Mouse (Mus musculus) kidney, adult 2 months (tissue): ENCODE results near the gene Fem1a. TPM values are rescaled to one million over a fixed set of nuclear protein-coding genes. Genes with fewer than 3 reads are reported as not detected.

Experiments used
- DNase-seq: peaks from one replicate; pipeline ENCODE4 v3.0.0; 2021
- H3K27ac ChIP-seq: fragments of 200-500 bp; 2 replicates; pipeline ENCODE4 v1.5.1; 2012; ENCODE audit warnings: low read depth, low read length, control low read depth, inconsistent platforms; ENCODE audit not compliant: insufficient read depth
- H3K27me3 ChIP-seq: fragments of 200-500 bp; replicated peaks from 2 replicates; pipeline ENCODE4 v1.6.1; 2012; ENCODE audit warnings: mild to moderate bottlenecking, moderate library complexity, low read length, inconsistent platforms; ENCODE audit not compliant: control insufficient read depth, insufficient read depth
- H3K36me3 ChIP-seq: fragments of 200-500 bp; 2 replicates; pipeline ENCODE4 v1.6.1; 2012; ENCODE audit warnings: mild to moderate bottlenecking, moderate library complexity, low read length, inconsistent platforms; ENCODE audit not compliant: control insufficient read depth, insufficient read depth
- H3K4me1 ChIP-seq: fragments of 200-500 bp; 2 replicates; pipeline ENCODE4 v1.6.1; 2011; ENCODE audit warnings: low read length; ENCODE audit not compliant: control insufficient read depth, insufficient read depth
- H3K4me3 ChIP-seq: fragments of 200-500 bp; 2 replicates; pipeline ENCODE4 v1.5.1; 2011; ENCODE audit warnings: mild to moderate bottlenecking, low read depth, low read length, control low read depth; ENCODE audit not compliant: insufficient read depth
- CTCF ChIP-seq: fragments of 200-500 bp; conservative IDR thresholded peaks from 2 replicates; pipeline ENCODE4 v1.5.1; 2011; ENCODE audit warnings: low read depth, mild to moderate bottlenecking, control low read depth, low read length, moderate library complexity, mixed read lengths; ENCODE audit not compliant: insufficient read depth, insufficient read length
- POLR2A ChIP-seq: fragments of 200-500 bp; IDR thresholded peaks from one replicate; pipeline ENCODE4 v1.6.1; 2011; ENCODE audit warnings: low read depth, low read length, control low read depth
- WGBS: fragments of 180-500 bp; shearing (Covaris S2); methylation state at CpG from one replicate; pipeline ENCODE4 v1.1.7; 2018; 5-methylcytosine and 5-hydroxymethylcytosine counted together
- polyA plus RNA-seq: library from polyadenylated mRNA; depleted of rRNA; stranded (reverse); fragments of >200 nt; gene quantifications from 2 replicates; pipeline ENCODE4 v1.2.3, GENCODE M21; 2012

Fem1a gene
- polyA plus RNA-seq, 1 experiment: 23.7 TPM

DNA sequence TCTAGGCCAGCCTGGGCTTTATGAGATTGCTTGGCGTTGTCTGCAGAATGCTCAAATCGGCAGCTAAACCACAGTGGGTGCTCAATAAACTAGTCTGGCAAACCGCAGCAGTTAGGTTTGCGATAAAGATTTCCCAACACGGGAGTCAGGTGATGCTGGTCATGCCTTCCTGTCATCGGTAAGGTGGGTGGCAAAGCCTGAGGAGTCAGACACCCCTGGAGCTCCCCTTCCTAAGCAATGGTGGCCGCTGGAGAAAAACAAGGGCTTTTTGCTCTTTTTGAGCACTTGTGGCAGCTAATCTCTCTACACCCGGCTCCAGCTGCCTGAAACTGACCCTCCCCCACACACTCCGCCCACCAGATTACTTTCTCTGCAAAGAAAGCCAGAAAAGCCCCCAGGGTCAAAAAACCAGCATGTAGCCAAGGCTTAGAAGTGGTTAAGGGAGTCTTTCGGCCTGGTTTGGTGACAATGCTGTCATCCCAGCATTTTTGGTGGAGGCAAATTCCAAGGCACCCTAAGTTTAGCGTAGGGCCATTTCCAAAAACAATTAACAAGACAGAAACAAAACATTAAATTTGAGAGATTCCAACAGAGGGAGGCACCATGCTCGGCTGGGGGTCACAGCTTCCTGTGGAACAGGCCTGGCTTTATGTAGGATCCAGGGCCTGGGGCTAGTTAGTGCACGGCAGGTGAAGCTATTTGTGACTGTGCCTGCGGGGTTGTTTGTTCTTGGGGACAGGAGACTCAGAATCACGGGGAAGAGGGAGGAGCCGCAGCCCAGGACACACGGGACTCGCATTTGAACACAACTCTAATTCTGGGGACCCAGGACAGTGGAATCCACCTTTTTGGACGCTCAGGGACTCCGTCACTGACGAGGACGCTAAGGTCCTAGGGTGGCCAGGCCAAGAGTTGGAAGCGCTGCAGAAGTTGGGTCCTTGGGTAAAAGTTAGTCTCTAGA, 33.0 kb downstream of the Fem1a start:
- 8% methylated on average over 23 of the region's 23 CpGs for WGBS
- peaks cover 19% of the 10 kb centered on the region for H3K4me1 ChIP-seq

DNA sequence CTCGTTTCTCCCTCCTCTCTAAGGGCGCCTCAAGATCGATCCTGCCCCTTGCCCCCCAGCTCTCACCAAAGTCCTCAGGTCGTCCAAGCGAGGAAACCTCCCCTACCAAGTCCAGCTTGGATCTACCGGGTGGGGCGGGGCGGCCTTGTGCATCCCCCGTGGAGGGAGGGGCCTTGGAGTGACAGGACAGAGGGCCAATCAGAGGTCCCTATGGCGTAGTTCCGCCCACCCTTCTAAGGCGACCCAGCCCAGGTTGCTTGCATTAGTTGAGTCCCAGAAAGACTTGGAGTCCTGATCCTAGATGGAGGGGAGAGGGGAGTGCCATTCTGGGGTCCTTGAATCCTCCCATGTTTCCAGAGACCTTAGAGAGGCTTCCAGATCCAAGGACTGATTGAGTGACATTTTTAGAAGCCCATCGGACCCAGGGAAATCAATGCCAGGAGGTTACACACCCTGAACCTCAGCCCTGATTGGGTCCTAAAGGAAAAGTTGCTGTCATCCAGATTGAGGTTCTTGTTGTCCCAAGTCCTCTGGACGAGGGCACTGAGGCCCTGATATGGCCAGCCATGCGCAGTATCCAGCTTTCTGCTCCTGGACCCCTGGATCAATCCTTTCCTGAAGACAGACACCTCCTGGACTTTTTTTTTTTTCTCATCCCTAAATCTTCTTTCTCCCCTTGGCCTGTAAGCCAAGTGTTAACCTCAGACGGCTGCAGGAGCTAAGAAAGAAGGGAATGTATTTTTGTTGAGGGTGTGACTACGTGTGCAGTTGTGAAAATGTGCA, 34.0 kb downstream of the Fem1a start:
- Histone ChIP-seq H3K36me3 (no peaks in the 10 kb centered on the region), H3K4me3 (peak overlapping the region; percentile 50), H3K27ac (peak overlapping the region; percentile 78), H3K4me1 (peaks cover 19% of the 10 kb centered on the region), H3K27me3 (no peaks in the 10 kb centered on the region)
- 6% methylated on average over 17 of the region's 17 CpGs for WGBS
- DNase-seq: peak; percentile 98
- TF ChIP-seq POLR2A (peak; percentile 30), CTCF (no peak)

More for the DNA sequence above, 33.0 kb downstream of the Fem1a start:
- Histone ChIP-seq H3K4me3 (peak overlapping the region; percentile 50), H3K27me3 (no peaks in the 10 kb centered on the region), H3K27ac (peak overlapping the region; percentile 33), H3K36me3 (no peaks in the 10 kb centered on the region)
- TF ChIP-seq POLR2A (no peak), CTCF (no peak)
- peak; percentile 77 for DNase-seq

DNA sequence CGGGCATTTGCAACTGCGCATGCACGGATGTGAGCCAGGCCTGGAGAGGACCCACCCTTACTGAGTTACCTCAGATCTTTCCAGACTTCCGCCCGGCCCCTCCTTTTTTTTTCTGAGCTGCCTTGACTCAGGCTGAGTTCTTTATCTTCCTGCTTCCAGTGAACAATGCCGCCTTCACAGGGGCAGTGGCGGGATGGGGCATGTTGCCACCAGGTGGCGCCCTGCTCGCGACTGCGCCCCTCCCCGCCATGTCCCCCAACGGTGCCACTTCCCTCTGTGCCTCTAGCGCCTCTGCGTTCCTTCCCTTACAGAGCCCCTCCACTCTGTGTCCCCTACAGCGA, 34.5 kb downstream of the Fem1a start:
- H3K27ac ChIP-seq: peak overlapping the region; percentile 87
- peak; percentile 95 for DNase-seq
- H3K36me3 ChIP-seq: no peaks in the 10 kb centered on the region
- 1% methylated on average over 16 of the region's 16 CpGs for WGBS
- peak overlapping the region; percentile 33 for H3K4me3 ChIP-seq
- peaks cover 19% of the 10 kb centered on the region for H3K4me1 ChIP-seq
- H3K27me3 ChIP-seq: no peaks in the 10 kb centered on the region
- TF ChIP-seq POLR2A (no peak), CTCF (peak; percentile 82)

DNA sequence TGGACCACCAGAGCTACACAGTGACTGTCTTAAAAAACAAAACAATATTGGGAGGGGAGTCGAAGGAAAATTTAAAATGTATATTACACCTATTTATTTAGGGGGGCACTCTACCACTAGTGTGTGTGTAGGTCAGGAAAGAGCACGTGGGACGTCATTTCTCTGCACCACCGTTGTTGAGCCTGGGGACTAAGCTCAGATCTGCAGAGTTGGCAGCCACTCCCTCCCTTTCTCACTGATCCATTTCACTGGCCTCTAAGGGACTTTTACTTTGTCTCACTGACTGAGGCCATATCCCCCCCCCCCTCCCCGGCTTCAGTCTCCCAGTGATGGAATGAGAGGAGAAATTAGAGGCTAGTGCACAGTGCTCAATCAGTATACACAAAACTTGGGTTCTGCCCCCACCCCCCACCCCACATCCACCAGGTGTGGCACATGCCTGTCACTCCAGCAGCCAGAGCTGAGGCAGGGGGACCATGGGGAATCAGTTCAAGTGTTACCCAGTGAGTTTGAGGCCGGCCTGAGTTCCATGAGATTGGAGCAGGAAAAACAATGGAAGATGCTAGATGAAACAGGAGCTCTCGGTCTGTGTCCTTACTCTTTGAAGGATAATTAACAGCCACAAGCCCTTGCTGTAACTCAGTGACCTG, 35.3 kb downstream of the Fem1a start:
- 62% methylated on average over 7 of the region's 7 CpGs for WGBS
- TF ChIP-seq CTCF (no peak), POLR2A (no peak)
- Histone ChIP-seq H3K4me1 (peaks cover 19% of the 10 kb centered on the region), H3K27me3 (no peaks in the 10 kb centered on the region), H3K27ac (peak overlapping the region; percentile 87; the same call in 1 of the 2 replicates), H3K36me3 (no peaks in the 10 kb centered on the region), H3K4me3 (no peak overlapping the region)
- no peak for DNase-seq

DNA sequence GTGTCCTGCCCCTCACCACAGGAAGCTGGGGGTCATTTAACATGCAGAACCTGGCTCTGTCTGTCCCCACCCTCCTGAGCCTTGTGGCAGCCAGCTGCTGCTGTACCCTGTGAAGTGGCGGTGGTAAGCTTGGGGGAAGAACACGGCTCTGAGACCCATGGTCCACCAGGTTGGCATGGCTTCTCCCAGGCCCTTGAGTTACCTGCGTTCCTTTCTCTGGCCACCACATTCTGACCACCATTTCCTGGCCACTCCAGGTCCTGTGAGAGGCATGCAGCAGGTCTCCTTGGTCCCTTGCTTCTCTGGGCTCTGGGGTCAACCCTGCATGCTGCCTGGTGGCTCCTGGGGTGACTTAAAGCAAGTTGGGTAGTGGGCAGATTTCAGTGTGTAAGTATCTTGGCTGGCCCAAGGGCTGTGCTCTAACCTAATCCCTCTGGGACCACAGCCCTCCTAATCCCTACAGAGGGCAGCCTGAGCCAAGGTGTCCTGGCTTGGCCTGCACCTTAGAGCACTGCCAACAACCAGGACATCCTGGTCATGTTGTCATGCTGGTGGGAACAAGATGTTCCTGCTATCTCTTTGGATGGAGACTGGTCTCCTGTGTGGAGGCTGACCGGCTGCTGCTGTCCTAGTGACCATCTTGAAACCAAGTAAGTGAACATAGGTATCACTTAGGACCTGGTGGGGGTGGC, 36.1 kb downstream of the Fem1a start, which contains the start of gene Plin3:
Gene Plin3, minus strand, starts transcription at position 343 of the 692 bp plus-strand sequence.
- Histone ChIP-seq H3K36me3 (no peaks in the 10 kb centered on the region), H3K4me1 (peaks cover 17% of the 10 kb centered on the region), H3K4me3 (no peak within 1 kb of the TSS), H3K27me3 (no peaks in the 10 kb centered on the region), H3K27ac (peak within 1 kb of the TSS; percentile 87; the same call in 1 of the 2 replicates)
- no peak for DNase-seq
- 84% methylated on average over 4 of the region's 4 CpGs for WGBS
- no peak for TF ChIP-seq POLR2A
- no peak for TF ChIP-seq CTCF

DNA sequence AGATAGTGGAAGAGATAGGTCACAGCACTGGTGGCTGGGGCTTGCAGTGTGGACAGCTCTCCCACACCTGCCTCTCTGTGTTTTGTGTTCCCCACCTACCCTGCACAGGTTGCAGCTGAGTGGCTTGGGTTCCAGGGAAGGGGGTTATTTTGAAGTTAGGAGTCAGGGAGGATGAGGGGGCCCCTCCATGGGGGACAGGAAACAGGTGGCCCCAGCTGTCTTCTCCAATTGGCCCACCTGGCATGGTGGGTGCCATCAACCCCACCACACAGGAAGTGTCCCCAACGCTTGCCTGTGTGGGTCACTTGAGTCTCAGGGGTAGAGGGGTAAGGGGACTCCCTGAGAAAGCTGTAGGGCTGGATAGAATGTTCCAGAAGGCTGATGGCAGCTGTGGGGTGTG, 36.7 kb downstream of the Fem1a start:
- no peak for DNase-seq
- TF ChIP-seq CTCF: no peak
- no peak for TF ChIP-seq POLR2A
- 78% methylated on average over 1 of the region's 1 CpGs for WGBS
- no peak overlapping the region for H3K27ac ChIP-seq
- H3K4me3 ChIP-seq: no peak overlapping the region
- H3K4me1 ChIP-seq: peaks cover 11% of the 10 kb centered on the region
- H3K36me3 ChIP-seq: no peaks in the 10 kb centered on the region
- no peaks in the 10 kb centered on the region for H3K27me3 ChIP-seq
